Mouse (Mus musculus): Measurements from ENCODE around the gene Insig1.

Gene Insig1

DNA sequence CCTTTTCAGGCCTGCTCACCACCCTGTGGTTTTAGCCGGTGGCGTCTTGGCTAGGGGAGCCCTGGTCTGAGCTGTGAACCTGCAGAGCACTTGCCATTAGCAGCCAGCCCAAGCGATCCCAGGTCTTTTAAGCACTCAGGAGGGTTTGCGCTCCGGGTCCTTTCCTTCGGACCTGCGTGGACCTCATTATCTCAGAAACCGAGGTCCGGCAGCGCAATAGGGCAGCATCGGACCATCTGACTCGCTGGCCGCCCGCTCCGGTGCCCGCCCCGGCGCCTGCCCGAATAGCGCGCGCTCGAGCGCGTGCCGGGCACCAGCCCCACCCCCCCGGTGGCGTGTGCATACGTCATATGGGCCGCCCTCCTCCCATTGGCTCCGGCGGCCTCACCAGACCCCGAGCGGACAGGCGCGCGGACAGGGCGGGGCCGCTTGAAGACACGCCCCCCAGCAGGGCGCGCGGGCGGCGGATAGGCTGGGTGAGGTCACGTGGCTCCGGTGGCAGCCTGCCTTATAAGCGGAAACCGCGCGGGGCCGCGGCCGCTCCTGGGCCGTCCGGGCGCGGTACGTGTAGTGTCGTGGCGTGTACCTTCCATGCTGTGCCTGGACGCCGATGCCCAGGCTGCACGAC is at the start of gene Insig1:
Insig1 (plus strand) TSS at position 536 of the 628 bp plus-strand sequence.
- peak; percentile 99 to 100 for DNase-seq

DNA sequence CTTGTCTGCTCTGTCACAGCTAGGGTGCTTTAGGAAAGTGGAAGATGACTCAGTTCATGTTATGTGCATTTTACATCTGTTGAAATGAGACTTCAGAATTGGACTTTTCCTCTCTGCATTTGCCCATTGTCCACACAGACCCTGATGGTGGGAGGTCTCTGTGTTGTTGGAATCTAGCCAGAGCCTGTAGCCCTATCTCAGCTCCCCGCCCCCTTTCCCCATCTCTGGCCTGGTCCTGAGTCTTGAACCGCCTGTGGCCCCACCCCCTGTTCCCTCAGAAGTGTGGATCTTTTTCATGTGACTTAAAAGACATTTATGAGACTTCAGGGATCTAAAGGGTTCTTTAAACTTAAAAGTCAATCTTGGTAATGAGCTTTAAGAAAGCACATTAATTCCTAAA is 47.7 kb upstream of the Insig1 start:
- peak in 1 of 2 experiments; percentile 9 for DNase-seq

DNA sequence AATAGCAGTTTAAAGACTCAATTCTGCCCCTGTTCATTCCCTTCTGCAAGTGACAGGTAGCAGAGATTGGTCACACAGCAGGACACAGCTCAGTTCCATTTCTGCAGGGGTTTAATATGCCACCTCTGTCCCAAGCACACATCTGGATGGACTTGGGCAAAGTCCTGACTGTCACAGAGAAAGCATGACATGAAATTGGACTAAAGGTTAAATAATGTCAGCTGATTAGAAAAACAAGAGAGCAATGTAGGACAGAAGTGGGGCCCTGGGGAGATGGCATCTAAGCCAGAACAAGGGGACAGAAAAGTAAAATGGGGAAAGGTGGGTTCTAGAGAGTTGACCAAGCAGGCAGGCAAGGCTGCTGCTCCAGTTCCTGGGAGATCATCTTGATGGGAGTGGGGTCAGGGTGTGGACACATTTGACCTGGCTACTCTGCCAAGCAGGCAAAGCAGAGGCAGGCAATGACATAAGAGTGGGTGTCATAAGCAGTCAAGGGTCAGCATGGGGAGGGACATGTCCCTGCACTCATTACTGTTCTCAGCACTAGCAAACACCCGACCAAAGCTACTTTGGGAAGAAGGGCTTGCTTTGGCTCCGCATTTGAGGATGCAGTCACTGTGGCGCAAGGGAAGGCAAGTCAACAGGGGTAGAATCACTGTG is 39.5 kb upstream of the Insig1 start:
- DNase-seq = peak in 1 of 2 experiments; percentile 8

DNA sequence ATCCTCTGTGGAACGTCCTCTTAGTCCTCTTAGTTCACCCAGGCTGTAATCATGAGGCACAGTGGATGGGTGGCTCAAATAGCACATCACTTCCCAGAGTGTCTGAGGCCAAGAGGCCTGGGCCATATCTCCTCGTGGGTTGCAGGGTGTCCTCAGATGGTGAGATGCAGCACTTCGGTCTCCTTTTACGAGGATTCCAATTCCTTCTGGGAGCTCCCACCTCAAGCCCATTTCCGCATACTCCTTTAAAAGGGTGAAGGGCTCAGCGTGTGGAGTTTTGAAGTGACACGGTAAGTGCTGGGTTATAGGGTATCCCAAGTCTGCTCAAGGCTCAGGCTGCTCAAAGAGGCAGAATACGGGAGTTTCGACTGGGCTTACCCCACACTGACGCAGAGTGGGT is 38.3 kb upstream of the Insig1 start:
- peak in 1 of 2 experiments; percentile 15 for DNase-seq

DNA sequence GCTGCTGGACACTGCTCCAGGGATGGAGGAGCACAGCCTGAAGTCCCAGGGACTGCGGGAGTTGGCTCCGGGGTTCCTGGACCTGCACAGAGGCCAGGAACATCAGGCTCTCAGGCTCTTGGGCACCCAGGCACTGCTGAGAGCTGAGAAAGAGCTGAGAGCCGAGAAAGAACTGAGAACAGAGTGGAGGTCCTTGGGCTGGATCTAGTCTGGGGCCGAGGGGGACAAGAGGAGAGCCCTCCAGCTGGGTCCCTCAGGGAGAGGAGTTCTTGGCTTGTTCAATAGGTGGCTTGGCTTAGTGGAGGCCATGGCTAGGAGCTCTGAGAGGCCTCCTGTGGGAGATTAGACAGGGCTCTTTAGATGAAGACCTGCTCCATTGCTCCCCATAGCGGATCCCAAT is 37.9 kb upstream of the Insig1 start:
- no peak for DNase-seq

DNA sequence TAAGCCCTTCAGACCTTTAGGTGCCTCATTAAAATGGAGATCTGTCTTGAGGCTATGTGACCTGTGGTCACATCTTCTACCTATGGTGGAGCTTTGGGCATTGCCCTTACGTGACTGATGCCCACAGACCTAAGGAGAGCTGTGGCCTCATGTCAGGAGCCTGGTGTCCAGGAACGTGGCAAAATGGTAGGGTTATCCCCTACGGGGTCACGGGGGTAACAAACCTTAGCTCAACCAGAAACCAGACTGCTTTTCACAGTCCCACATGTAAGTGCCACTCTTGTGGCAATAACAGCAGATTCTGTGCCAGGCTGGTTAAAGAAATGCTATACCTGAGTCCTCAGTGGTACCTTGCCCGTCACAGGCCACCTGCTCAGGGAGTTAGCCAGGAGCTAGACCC is 37.3 kb upstream of the Insig1 start:
- peak in 1 of 2 experiments; percentile 7 for DNase-seq

DNA sequence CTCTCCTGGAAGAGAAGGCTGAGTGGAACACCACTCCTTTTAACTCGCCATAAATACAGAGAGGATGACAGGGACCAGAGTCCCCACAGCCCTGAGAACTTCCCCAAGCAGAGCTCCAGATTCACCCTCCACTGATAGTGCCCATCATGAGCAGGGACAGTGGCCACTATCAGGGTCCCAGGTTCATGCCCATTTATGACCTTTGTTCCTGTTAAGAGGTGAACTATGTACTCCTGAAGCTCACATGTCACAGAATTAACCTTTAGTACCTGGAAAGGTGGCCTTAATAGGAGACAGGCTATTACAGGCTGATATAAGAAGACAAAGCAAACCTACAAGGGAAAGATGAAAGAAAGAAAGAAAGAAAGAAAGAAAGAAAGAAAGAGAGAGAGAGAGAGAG is 35.2 kb upstream of the Insig1 start:
- peak in 1 of 2 experiments; percentile 4 for DNase-seq

DNA sequence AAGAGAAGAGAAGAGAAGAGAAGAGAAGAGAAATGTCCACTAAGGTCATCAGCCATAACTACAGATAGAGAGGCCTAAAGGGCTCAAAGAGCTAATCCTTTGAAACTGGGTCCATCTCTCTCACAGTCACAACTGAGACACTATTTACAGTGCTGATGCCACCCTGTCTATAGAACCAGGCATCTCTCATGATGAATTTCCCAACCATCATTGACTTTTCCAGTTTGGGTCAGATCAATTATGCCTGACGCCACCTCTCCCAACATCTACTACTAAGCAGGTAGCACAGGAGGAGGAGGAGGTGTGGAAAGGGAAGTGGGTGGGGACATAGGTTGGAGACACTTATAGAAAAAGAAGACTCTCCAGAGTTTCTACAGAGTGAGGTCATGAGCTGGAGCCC is 34.6 kb upstream of the Insig1 start:
- no peak for DNase-seq

DNA sequence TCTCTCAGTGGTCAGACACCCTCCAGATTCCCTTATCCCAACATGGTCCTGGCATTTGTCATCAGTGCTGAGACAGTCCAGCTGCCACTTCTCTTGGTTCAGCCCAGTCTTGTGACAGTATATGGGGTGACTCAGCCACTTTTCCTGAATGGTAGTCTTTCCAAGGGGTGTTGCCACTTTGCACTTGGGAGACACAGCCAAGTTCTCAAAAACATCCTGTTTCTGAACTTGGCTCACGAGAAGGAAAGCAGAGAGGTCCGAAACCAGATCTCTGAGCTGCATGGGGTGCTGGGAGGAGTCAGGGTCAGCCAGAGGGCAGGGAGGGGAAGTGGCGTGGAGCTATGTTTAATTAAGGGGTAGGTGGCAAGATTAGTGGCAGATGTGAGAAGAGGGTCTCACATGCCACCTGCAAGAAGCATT is 34.0 kb upstream of the Insig1 start:
- DNase-seq = peak; percentile 67 to 82

DNA sequence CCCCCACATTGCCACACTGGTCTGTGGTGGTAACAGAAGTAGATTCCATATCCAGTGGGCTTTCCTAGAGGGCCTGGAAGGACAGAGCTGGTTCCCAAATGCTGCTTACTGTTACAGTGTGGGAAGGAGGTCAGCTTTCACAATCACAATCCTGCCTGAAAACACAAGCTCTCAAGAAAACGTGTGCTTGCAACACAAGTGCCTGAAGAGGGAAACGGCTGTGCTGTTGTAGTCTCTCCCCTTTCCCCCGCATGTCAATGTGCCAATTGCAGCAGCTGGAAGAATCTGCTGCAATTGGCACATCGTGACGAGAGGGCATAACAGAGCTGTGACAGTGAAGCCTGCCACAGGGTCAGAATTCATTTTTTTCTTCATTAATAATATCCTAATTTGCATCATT is 33.5 kb upstream of the Insig1 start:
- peak; percentile 71 to 84 for DNase-seq

DNA sequence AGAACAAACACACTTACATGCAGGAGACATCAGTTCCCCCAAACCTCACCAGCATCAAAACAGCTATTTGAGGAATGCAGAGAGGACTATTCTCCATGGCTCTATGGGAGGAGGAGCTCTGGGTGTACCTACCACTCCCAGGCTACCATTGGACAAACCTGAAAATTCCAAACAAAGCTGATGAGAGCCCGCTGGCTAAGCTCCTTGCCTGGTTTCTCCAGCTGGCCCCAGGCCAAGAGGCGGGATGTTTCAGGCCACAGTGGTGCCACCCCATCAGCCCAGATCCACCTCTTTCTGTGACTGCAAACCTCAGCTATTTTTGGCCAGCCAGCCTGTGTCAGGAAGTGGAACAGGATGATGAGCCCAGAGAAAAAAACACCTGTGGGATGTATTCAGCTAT is 33.0 kb upstream of the Insig1 start:
- peak; percentile 84 to 92 for DNase-seq

DNA sequence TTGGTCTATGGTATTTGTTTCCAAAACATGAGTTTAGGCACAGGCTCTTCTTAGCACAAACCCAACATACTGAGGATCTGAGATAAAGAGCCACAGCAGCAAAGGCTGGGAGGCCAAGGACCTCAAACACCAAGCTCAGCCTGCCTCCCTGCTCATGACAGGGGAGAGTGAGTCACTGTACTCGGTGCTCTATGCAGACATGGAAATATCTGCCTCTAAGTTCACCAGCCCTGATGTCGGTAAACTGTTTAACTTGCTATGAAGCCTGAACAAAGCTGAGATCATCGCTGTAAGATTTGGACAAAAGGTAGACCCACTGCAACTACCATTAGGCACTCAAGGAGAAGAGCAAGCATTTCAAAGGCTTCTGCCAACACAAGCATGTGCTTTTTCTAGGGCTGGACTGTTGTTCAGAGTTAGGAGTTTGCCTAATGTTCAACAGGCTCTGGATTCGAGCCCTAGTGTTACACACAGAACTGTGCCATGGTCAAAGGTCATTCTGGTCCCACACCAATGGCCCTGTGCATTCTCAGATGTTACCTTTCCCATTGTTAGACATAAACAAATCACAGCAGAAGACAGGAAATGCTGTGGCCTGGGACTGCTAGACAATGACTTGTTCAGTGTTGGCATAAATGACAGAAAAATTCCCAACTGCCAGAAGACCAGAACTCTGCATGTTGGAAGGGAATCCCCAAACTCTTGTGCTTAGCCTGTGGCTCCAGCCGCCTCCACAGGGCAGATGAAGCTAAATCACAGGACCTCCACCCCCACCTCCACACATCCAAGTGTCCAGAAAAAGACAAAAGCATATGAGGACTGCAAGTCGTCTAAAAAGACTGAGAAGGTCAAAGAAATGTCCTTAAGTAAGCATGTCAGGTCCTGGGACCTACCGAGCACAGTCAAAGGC is 31.2 kb upstream of the Insig1 start:
- DNase-seq = peak in 1 of 2 experiments; percentile 13

DNA sequence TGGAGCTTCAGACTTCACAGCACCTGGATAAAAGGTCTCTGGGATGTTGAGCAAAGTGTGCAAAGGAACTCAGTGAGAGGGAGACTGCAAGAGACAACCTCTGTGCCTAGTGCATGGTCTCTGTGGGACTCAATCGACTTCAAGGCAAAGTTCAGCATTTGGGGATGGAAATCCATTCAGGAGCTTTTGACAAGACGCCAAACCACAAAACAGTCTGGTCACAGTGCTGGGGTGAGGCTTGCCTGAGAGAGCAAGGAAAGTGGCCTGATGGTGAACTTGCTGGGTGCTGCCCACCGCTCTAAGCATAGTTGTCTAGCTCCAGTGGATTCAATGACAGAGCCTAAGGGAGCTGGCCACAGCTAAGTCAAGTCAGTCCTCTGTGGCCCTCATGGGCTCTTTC is 30.4 kb upstream of the Insig1 start:
- DNase-seq = peak in 1 of 2 experiments; percentile 12

DNA sequence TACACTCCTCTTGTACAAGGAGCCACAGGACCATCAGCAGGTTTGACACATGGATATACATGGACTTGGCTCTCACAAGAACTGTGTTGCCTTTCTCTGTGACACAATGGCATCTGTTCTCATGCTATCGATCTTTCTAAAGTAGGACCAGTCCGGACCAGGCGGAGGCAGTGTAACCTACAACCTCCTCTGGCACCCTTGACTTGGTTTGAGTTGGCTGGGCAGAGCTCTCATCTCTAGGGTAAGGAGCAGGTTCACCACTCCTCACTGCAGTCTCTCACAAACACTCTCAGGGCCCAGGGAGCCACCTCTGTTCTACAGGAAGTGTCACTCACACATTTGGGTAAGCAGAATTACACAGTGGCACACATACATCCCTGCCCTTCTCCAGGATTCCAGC is 29.1 kb upstream of the Insig1 start:
- DNase-seq = peak in 1 of 2 experiments; percentile 17

DNA sequence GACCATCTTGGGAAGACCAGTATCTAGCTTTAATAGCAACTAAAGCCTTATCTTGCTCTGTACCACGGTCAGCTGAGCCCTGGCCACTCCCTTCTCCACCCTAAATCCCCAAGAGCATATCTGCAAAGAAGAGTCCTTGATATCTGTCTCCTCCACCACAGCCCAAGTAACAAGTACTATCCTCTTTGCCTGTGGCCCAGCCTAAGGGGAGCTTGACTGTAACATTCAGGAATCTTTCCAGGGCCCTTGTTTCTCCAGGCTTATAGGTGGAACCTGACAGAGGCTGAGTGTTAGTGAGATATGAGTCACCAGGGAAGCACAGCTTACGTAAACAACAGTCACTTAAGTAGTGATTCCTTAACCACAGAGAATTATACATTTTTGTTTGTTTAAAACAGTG is 28.4 kb upstream of the Insig1 start:
- DNase-seq = peak in 1 of 2 experiments; percentile 13

DNA sequence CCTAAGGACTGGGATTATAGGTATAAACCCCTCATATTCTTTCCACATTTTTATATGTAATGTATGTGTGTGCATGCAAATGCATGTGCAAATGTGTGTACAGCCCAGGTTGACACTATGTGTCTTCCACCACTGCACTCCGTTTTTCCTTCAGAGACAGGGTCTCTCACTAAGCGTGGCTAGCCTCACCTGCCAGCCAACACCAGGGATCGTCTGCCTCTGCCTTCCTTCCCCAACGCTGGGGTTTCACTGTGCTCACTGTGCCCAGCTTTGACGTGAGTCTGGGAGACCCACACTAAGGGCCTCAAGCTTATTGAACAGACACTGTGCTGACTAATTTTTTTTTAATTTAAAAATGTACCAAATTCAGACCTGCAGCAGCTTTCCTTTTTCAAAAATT is 27.8 kb upstream of the Insig1 start:
- DNase-seq = peak in 1 of 2 experiments; percentile 4

DNA sequence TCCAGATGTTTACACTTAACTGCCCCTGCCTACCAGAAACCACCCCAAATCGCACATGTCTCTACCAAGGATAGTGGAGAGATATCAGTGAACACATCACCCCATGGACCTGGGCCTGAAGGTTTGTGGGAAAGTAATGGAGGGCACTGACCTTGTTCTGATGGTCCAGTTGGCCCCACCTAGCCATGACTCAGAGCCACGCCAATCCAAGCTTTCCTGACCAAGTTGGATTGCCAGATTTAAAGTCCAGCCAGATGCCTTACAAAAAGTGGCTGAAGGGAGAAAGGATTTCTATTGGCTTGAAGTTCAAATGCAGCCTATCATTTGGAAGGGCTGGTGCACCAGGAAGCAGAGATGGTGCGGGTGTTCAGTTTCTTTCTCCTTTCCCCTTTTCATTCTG is 24.2 kb upstream of the Insig1 start:
- DNase-seq = peak in 1 of 2 experiments; percentile 9

DNA sequence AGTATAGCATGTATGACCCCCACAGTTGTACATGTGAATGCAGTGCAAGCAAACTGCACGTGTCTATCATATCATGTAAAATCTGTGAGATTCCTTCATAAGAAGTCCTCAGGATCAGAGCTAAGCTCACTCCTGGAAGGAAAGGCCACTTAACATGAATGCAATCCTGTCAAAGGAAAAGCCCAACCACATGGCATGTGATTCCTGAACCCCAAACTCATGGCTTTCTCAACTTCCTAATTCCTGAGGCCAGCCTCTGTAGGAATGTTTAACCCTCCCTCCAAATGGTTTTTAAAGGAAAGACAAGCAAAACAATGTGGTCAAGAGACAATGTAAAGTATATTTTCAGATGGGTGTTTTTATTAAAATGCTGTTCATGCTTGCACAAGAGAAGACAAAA is 23.2 kb upstream of the Insig1 start:
- DNase-seq = no peak

DNA sequence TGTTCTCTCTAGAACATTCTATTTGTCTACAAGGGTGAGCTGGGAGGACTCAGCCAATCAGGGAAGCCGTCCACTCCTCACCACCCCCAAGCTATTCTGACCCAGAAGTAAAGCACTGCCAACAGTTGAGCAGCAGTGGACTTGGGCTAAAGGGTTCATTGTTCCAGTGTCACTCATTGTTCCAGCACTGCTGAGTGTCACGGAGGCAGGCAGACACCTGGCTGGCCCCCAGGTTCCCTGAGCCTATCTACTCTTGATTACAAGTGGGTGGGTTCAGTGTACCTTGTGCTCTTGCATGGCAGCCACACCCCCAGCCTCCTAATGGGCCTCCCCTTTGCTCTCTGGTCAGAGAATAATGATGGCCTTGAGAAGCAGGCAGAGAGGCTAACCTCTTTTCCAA is 15.7 kb upstream of the Insig1 start:
- peak in 1 of 2 experiments; percentile 47 for DNase-seq

DNA sequence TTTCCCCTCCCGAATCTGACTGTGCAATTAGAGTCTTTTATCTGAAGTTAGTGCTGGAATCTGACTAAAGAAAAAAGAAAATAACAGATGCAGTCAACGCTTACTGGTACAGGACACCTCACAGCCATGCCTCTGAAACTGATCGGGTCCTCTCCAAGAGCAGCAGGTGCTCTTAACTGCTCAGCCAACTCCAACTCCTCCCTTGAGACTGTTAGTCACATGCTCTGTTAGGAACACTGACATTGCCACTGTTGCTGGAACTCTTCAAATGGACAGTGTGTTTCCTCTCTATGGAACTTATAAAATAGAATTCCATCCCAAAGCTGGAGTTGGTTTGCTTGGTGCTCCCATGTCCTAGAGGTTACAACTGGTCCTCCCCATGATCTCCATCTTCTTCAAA is 14.3 kb upstream of the Insig1 start:
- DNase-seq = no peak

DNA sequence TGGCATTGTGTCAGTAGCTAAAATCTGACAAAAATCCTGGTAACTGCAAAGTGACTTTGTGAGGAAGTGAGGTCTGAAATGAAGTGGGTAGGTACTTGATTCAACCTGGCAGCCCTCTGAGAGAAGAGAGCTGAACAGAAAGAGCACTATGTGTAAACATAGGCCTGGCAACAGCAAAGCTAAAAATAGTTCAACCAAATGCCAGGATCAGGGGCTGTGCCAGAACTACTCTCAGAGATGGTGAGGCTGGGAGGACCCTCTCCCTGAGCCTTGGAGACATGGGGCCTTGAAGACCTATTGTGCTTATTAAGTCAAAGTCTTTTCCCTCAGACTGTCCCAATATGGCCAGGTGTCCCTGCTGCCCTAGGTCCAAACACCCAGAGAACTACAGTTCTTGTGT is 10.7 kb upstream of the Insig1 start:
- DNase-seq = peak in 1 of 2 experiments; percentile 27

DNA sequence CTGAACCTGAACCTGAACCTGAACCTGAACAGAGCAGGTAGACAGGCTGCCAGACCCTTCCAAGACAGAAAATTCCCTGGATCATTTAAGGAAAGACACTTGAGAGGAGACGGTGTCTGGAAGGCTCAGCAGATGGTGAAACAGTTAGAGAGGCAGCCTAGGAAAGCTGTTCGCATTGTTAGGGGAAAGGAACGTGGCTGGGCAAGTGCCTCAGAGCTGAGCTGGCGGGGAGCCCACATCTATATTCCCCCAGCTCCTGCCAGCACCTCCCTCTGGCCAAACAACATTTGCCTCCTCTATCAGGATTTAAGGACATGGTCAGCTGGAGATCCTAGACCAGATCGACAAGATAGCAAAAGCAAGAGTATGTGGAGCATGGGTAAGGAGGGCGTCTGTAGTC is 10.2 kb upstream of the Insig1 start:
- DNase-seq = peak; percentile 30 to 66

DNA sequence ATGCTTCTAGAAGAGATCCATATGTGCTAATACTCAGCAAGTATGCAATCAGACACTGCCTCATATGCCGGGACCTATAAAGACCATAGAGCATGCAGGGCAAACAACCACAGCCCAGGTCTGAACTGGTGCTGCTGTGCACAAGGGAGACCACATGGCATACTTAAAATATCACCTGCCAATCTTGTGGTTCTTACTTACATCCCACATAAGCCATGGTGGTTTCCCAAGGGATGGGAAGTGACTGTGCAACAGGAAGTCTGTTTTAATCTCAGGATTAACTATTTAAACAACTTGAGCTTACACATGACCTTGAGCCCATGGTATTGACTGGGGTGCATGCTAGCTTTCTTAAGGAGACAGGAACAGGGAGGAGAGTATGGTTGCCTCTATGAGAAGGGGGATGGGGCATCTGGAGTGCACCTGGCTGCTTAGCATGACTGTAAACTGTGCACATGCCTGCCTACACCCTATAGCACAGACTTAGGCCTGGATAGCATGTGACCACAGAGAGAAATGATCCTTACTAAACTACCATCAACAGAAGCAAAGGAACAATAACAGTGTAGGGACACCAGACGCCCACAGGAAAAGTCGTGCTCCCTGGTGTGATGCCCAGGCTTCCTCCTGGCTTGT is 7.1 kb upstream of the Insig1 start:
- DNase-seq = no peak
